Mouse (Mus musculus): ENCODE data around the gene Phactr3. TPM values are rescaled to one million over a fixed set of nuclear protein-coding genes. Genes with fewer than 3 reads are reported as not detected.

The Phactr3 gene
- polyA plus RNA-seq, 1 experiment from 2014 or later: 4.3 TPM

GRCm38 (mm10) chr2:178287285-178287684 lies 168.5 kb downstream of the Phactr3 start:
- Histone ChIP-seq H3K27me3 (ENCODE audit: control insufficient read depth, insufficient read depth, low read length) (no peaks in the 10 kb centered on the region), H3K9me3 (ENCODE audit: control insufficient read depth, low read length) (no peaks in the 10 kb centered on the region), H3K4me3 (ENCODE audit: low read depth, low read length) (no peak overlapping the region), H3K4me2 (ENCODE audit: low read depth, severe bottlenecking) (no peak overlapping the region), H3K27ac (replicated peaks; ENCODE audit: low read depth, low read length) (no peak overlapping the region), H3K4me1 (ENCODE audit: control insufficient read depth, insufficient read depth, low read length) (no peaks in the 10 kb centered on the region), H3K36me3 (ENCODE audit: control insufficient read depth, insufficient read depth, low read length) (no peaks in the 10 kb centered on the region), H3K9ac (ENCODE audit: low read length) (no peak overlapping the region)
- DNase-seq (ENCODE audit: low spot score) (peak; percentile 39), ATAC-seq (ENCODE audit: insufficient number of reproducible peaks, low FRiP score, low TSS enrichment, low read depth) (no peak)
- 80% methylated on average over 5 of the region's 5 CpGs for WGBS

GRCm38 (mm10) chr2:178288666-178289065 lies 169.9 kb downstream of the Phactr3 start:
- Histone ChIP-seq H3K4me1 (ENCODE audit: control insufficient read depth, insufficient read depth, low read length) (no peaks in the 10 kb centered on the region), H3K27ac (replicated peaks; ENCODE audit: low read depth, low read length) (no peak overlapping the region), H3K36me3 (ENCODE audit: control insufficient read depth, insufficient read depth, low read length) (no peaks in the 10 kb centered on the region), H3K9me3 (ENCODE audit: control insufficient read depth, low read length) (no peaks in the 10 kb centered on the region), H3K4me3 (ENCODE audit: low read depth, low read length) (no peak overlapping the region), H3K9ac (ENCODE audit: low read length) (no peak overlapping the region), H3K4me2 (ENCODE audit: low read depth, severe bottlenecking) (no peak overlapping the region), H3K27me3 (ENCODE audit: control insufficient read depth, insufficient read depth, low read length) (no peaks in the 10 kb centered on the region)
- ATAC-seq (ENCODE audit: insufficient number of reproducible peaks, low FRiP score, low TSS enrichment, low read depth): no peak
- 91% methylated on average over 3 of the region's 3 CpGs for WGBS
- no peak for DNase-seq (ENCODE audit: low spot score)

- H3K27me3 ChIP-seq (ENCODE audit: control insufficient read depth, insufficient read depth, low read length): no peaks in the 10 kb centered on the region
- no peak overlapping the region for H3K27ac ChIP-seq (replicated peaks; ENCODE audit: low read depth, low read length)
- no peak overlapping the region for H3K9ac ChIP-seq (ENCODE audit: low read length)
- H3K4me3 ChIP-seq (ENCODE audit: low read depth, low read length): no peak overlapping the region
- H3K36me3 ChIP-seq (ENCODE audit: control insufficient read depth, insufficient read depth, low read length): no peaks in the 10 kb centered on the region
- DNase-seq (ENCODE audit: low spot score) (no peak), ATAC-seq (ENCODE audit: insufficient number of reproducible peaks, low FRiP score, low TSS enrichment, low read depth) (0 out of 2 replicates have a peak, but pooled peaks have one; percentile 44)
- no peaks in the 10 kb centered on the region; the same call in 1 of the 2 replicates for H3K9me3 ChIP-seq (ENCODE audit: control insufficient read depth, low read length)
- no peak overlapping the region for H3K4me2 ChIP-seq (ENCODE audit: low read depth, severe bottlenecking)
- no peaks in the 10 kb centered on the region for H3K4me1 ChIP-seq (ENCODE audit: control insufficient read depth, insufficient read depth, low read length)
- WGBS: 84% methylated on average over 8 of the region's 8 CpGs
These were observed 184.8 kb downstream of the Phactr3 start for GRCm38 (mm10) chr2:178303453-178304187.

- Histone ChIP-seq H3K27me3 (ENCODE audit: control insufficient read depth, insufficient read depth, low read length) (no peaks in the 10 kb centered on the region), H3K9ac (ENCODE audit: low read length) (no peak overlapping the region), H3K4me2 (ENCODE audit: low read depth, severe bottlenecking) (no peak overlapping the region), H3K36me3 (ENCODE audit: control insufficient read depth, insufficient read depth, low read length) (no peaks in the 10 kb centered on the region), H3K9me3 (ENCODE audit: control insufficient read depth, low read length) (no peaks in the 10 kb centered on the region; the same call in 1 of the 2 replicates), H3K27ac (replicated peaks; ENCODE audit: low read depth, low read length) (no peak overlapping the region), H3K4me3 (ENCODE audit: low read depth, low read length) (no peak overlapping the region), H3K4me1 (ENCODE audit: control insufficient read depth, insufficient read depth, low read length) (no peaks in the 10 kb centered on the region)
- ATAC-seq (ENCODE audit: insufficient number of reproducible peaks, low FRiP score, low TSS enrichment, low read depth): no peak
- DNase-seq (ENCODE audit: low spot score): no peak
- 83% methylated on average over 1 of the region's 1 CpGs for WGBS
These were observed 185.4 kb downstream of the Phactr3 start for GRCm38 (mm10) chr2:178304188-178304529.

GRCm38 (mm10) chr2:178304669-178305068 lies 185.9 kb downstream of the Phactr3 start:
- DNase-seq (ENCODE audit: low spot score) (no peak), ATAC-seq (ENCODE audit: insufficient number of reproducible peaks, low FRiP score, low TSS enrichment, low read depth) (no peak)
- Histone ChIP-seq H3K9ac (ENCODE audit: low read length) (no peak overlapping the region), H3K36me3 (ENCODE audit: control insufficient read depth, insufficient read depth, low read length) (no peaks in the 10 kb centered on the region), H3K27me3 (ENCODE audit: control insufficient read depth, insufficient read depth, low read length) (no peaks in the 10 kb centered on the region), H3K4me2 (ENCODE audit: low read depth, severe bottlenecking) (no peak overlapping the region), H3K27ac (replicated peaks; ENCODE audit: low read depth, low read length) (no peak overlapping the region), H3K9me3 (ENCODE audit: control insufficient read depth, low read length) (no peaks in the 10 kb centered on the region; the same call in 1 of the 2 replicates), H3K4me1 (ENCODE audit: control insufficient read depth, insufficient read depth, low read length) (no peaks in the 10 kb centered on the region), H3K4me3 (ENCODE audit: low read depth, low read length) (no peak overlapping the region)
- 82% methylated on average over 6 of the region's 6 CpGs for WGBS

GRCm38 (mm10) chr2:178313539-178313938 lies 194.8 kb downstream of the Phactr3 start:
- no peaks in the 10 kb centered on the region for H3K27me3 ChIP-seq (ENCODE audit: control insufficient read depth, insufficient read depth, low read length)
- no peaks in the 10 kb centered on the region for H3K4me1 ChIP-seq (ENCODE audit: control insufficient read depth, insufficient read depth, low read length)
- H3K27ac ChIP-seq (replicated peaks; ENCODE audit: low read depth, low read length): no peak overlapping the region
- H3K36me3 ChIP-seq (ENCODE audit: control insufficient read depth, insufficient read depth, low read length): no peaks in the 10 kb centered on the region
- no peak overlapping the region for H3K9ac ChIP-seq (ENCODE audit: low read length)
- no peak overlapping the region for H3K4me3 ChIP-seq (ENCODE audit: low read depth, low read length)
- no peaks in the 10 kb centered on the region for H3K9me3 ChIP-seq (ENCODE audit: control insufficient read depth, low read length)
- no peak overlapping the region for H3K4me2 ChIP-seq (ENCODE audit: low read depth, severe bottlenecking)
- ATAC-seq (ENCODE audit: insufficient number of reproducible peaks, low FRiP score, low TSS enrichment, low read depth): no peak
- 80% methylated on average over 7 of the region's 7 CpGs for WGBS
- DNase-seq (ENCODE audit: low spot score): no peak

GRCm38 (mm10) chr2:178316281-178316680 lies 197.5 kb downstream of the Phactr3 start:
- Histone ChIP-seq H3K4me1 (ENCODE audit: control insufficient read depth, insufficient read depth, low read length) (no peaks in the 10 kb centered on the region), H3K9me3 (ENCODE audit: control insufficient read depth, low read length) (no peaks in the 10 kb centered on the region), H3K4me3 (ENCODE audit: low read depth, low read length) (no peak overlapping the region), H3K36me3 (ENCODE audit: control insufficient read depth, insufficient read depth, low read length) (no peaks in the 10 kb centered on the region), H3K4me2 (ENCODE audit: low read depth, severe bottlenecking) (no peak overlapping the region), H3K27me3 (ENCODE audit: control insufficient read depth, insufficient read depth, low read length) (no peaks in the 10 kb centered on the region), H3K9ac (ENCODE audit: low read length) (no peak overlapping the region), H3K27ac (replicated peaks; ENCODE audit: low read depth, low read length) (no peak overlapping the region)
- DNase-seq (ENCODE audit: low spot score): no peak
- ATAC-seq (ENCODE audit: insufficient number of reproducible peaks, low FRiP score, low TSS enrichment, low read depth): no peak
- 71% methylated on average over 1 of the region's 1 CpGs for WGBS

GRCm38 (mm10) chr2:178319766-178320165 lies 201.0 kb downstream of the Phactr3 start:
- H3K36me3 ChIP-seq (ENCODE audit: control insufficient read depth, insufficient read depth, low read length): no peaks in the 10 kb centered on the region
- no peak overlapping the region for H3K4me3 ChIP-seq (ENCODE audit: low read depth, low read length)
- H3K27me3 ChIP-seq (ENCODE audit: control insufficient read depth, insufficient read depth, low read length): no peaks in the 10 kb centered on the region
- H3K4me2 ChIP-seq (ENCODE audit: low read depth, severe bottlenecking): no peak overlapping the region
- no peaks in the 10 kb centered on the region for H3K9me3 ChIP-seq (ENCODE audit: control insufficient read depth, low read length)
- no peaks in the 10 kb centered on the region for H3K4me1 ChIP-seq (ENCODE audit: control insufficient read depth, insufficient read depth, low read length)
- DNase-seq (ENCODE audit: low spot score) (no peak), ATAC-seq (ENCODE audit: insufficient number of reproducible peaks, low FRiP score, low TSS enrichment, low read depth) (no peak)
- WGBS: 82% methylated on average over 7 of the region's 7 CpGs
- H3K27ac ChIP-seq (replicated peaks; ENCODE audit: low read depth, low read length): no peak overlapping the region
- H3K9ac ChIP-seq (ENCODE audit: low read length): no peak overlapping the region

- Histone ChIP-seq H3K9ac (ENCODE audit: low read length) (no peak overlapping the region), H3K4me1 (ENCODE audit: control insufficient read depth, insufficient read depth, low read length) (no peaks in the 10 kb centered on the region), H3K4me2 (ENCODE audit: low read depth, severe bottlenecking) (no peak overlapping the region), H3K36me3 (ENCODE audit: control insufficient read depth, insufficient read depth, low read length) (no peaks in the 10 kb centered on the region), H3K27me3 (ENCODE audit: control insufficient read depth, insufficient read depth, low read length) (no peaks in the 10 kb centered on the region), H3K9me3 (ENCODE audit: control insufficient read depth, low read length) (no peaks in the 10 kb centered on the region), H3K4me3 (ENCODE audit: low read depth, low read length) (no peak overlapping the region), H3K27ac (replicated peaks; ENCODE audit: low read depth, low read length) (no peak overlapping the region)
- WGBS: 84% methylated on average over 10 of the region's 10 CpGs
- DNase-seq (ENCODE audit: low spot score): no peak
- ATAC-seq (ENCODE audit: insufficient number of reproducible peaks, low FRiP score, low TSS enrichment, low read depth): no peak
These were observed 202.5 kb downstream of the Phactr3 start for GRCm38 (mm10) chr2:178321271-178321670.
